Mouse (Mus musculus) bone marrow macrophage, adult 2 months (primary cell): ENCODE results near the gene Notch2.

Experiments
- CTCF ChIP-seq: IDR thresholded peaks from 2 replicates; pipeline ENCODE4 v1.5.1; 2012; ENCODE audit warnings: low read depth, mild to moderate bottlenecking, low read length, moderate library complexity
- POLR2A ChIP-seq: IDR thresholded peaks from 2 replicates; pipeline ENCODE4 v1.6.1; 2012; ENCODE audit warnings: mild to moderate bottlenecking, low read depth, low read length, borderline replicate concordance

- TF ChIP-seq CTCF (no peak), POLR2A (no peak)
These were observed 65.5 kb downstream of the Notch2 start for GRCm38 (mm10) chr3:98078816-98079215.
